Mouse (Mus musculus): ENCODE measurements at regions not wholly inside any gene's neighbourhood (a gene's known extent, or its start where the extent isn't known, plus 50 kb on each side); places are given as distances from the start of the nearest gene placed in this dataset.

DNA sequence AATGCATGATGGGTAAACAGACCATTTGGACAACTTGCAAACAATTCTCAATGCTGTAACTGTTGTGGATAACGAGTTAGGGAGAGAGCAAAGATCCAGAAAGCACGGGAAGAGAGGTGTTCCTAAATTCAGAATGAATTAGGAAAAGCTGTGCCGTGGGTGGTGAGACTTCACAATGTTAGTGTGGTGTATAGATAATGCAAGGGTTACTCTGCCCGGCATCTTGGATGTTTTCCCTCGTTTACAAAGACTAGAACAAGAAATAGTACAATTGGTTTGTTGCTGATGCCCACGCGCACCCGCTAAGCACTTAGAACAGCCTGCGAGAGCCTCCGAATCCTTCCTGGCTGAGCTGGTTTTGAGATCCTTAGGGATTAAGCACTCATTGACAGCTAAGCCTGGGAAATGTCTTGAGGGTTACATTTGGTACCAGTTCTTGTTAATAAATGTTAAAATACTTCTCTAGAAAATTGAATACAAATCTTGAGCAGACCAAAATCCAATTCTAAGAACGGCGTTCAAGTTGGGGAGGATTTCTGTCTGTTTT, 413.1 kb downstream of the Epha4 start:
- no peak for TF ChIP-seq CTCF (IDR thresholded peaks at IDR 0.05; ENCODE audit: insufficient read depth, low read length)
- TF ChIP-seq POLR2A (IDR thresholded peaks at IDR 0.05; ENCODE audit: borderline replicate concordance, extremely low read depth, low read depth, low read length): no peak
- no peak overlapping the region for H3K4me3 ChIP-seq (replicated peaks; ENCODE audit: extremely low read depth, low read depth, low read length)
- WGBS: 67% methylated on average over 12 of the region's 12 CpGs
- no peak for DNase-seq
- no peaks in the 10 kb centered on the region for H3K4me1 ChIP-seq (ENCODE audit: control insufficient read depth, insufficient read depth, low read length)

DNA sequence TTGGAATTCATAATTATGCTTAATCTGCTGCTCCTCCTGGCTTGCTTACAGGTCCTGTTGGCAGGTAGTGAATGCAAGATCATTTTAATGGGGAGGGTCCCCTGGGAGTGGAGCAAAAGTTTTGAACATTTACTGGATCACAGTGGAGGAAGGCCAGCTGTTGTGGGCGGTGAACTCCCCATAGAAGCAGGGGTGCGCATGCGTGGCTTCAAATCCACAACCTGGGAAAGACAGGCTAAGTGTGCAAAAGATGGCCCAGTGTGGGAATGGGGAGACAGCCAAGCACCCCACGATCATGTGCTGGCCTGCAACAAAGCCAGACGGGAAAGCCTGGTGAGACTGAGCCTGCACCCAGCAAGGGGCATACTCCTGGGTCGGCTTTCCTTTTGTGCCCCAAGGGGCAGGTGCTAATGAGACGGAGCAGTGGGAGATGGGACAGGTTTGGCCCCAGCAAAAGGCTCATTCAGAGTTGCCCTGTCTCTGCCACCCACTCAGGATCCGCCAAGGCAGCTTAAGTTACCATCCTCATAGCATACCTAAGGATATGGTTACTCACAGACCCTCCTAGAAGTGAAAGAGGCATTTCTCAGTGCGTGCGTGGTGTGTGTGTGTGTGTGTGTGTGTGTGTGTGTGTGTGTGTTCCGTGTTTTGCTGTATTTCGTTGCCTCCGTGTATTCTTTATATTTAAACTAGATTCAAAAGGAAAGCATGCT, 412.3 kb downstream of the Epha4 start:
- no peaks in the 10 kb centered on the region for H3K4me1 ChIP-seq (ENCODE audit: control insufficient read depth, insufficient read depth, low read length)

DNA sequence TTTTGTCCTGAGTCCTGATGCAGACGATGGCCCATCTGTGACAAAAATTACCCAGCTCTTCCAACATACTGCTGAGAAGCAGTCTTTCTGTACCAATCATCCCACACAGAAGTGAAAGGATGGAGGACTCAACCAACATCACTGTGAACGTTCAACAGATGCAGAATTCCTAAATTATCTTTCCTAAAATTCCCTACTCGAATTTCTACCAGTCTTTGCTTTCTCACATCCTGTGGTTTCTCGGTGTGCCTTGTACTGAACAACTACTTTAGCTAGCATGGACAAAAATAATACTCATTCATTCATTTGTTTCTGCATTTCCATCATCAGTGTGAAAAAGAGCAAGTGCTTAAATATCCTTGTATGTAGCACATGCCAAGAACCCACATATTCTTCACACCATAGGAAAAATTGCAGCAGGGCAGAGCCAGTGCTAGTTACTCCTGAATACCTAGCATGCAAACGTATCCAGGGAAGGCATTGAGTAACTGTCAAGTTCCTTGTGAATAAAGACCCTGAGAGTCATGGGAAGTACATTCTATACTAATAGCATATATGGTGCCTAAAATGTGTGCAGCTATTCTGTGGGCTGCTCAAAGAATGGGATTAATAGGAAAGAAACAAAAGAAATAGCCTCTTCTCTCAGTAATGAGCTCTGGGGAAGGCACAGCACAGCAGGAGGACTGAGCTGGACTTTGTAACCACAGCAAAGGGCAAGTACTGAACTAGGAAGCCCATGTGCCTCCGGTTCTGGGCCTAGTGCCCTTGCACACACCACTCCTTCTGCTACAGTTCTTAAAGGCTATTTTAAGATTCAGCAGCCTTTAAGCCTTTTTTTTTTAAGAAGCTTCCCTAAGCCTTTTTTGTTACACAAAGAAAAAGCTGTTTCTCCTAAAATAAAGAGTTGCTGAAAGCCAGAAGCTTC, 404.8 kb downstream of the Epha4 start:
- 83% methylated on average over 6 of the region's 6 CpGs for WGBS
- no peak for DNase-seq
- TF ChIP-seq CTCF (IDR thresholded peaks at IDR 0.05; ENCODE audit: insufficient read depth, low read length) (no peak), POLR2A (IDR thresholded peaks at IDR 0.05; ENCODE audit: borderline replicate concordance, extremely low read depth, low read depth, low read length) (no peak)

More for the DNA sequence above, 412.3 kb downstream of the Epha4 start:
- no peak for DNase-seq
- H3K4me3 ChIP-seq (replicated peaks; ENCODE audit: extremely low read depth, low read depth, low read length): no peak overlapping the region
- TF ChIP-seq POLR2A (IDR thresholded peaks at IDR 0.05; ENCODE audit: borderline replicate concordance, extremely low read depth, low read depth, low read length) (no peak), CTCF (IDR thresholded peaks at IDR 0.05; ENCODE audit: insufficient read depth, low read length) (no peak)
- WGBS: 77% methylated on average over 13 of the region's 13 CpGs

GRCm38 (mm10) chr1:77128411-77128810, 386.5 kb downstream of the Epha4 start:
- Histone ChIP-seq H3K4me3 (replicated peaks; ENCODE audit: extremely low read depth, low read depth, low read length) (no peak overlapping the region), H3K4me1 (ENCODE audit: control insufficient read depth, insufficient read depth, low read length) (no peaks in the 10 kb centered on the region)
- 69% methylated on average over 3 of the region's 3 CpGs for WGBS
- no peak for DNase-seq
- TF ChIP-seq CTCF (IDR thresholded peaks at IDR 0.05; ENCODE audit: insufficient read depth, low read length) (no peak), POLR2A (IDR thresholded peaks at IDR 0.05; ENCODE audit: borderline replicate concordance, extremely low read depth, low read depth, low read length) (no peak)

More for the DNA sequence above, 404.8 kb downstream of the Epha4 start:
- no peaks in the 10 kb centered on the region for H3K4me1 ChIP-seq (ENCODE audit: control insufficient read depth, insufficient read depth, low read length)
- no peak overlapping the region for H3K4me3 ChIP-seq (replicated peaks; ENCODE audit: extremely low read depth, low read depth, low read length)

GRCm38 (mm10) chr1:77137663-77138062, 377.2 kb downstream of the Epha4 start:
- no peaks in the 10 kb centered on the region for H3K4me1 ChIP-seq (ENCODE audit: control insufficient read depth, insufficient read depth, low read length)
- no peak overlapping the region for H3K4me3 ChIP-seq (replicated peaks; ENCODE audit: extremely low read depth, low read depth, low read length)
- TF ChIP-seq CTCF (IDR thresholded peaks at IDR 0.05; ENCODE audit: insufficient read depth, low read length): no peak
- no peak for TF ChIP-seq POLR2A (IDR thresholded peaks at IDR 0.05; ENCODE audit: borderline replicate concordance, extremely low read depth, low read depth, low read length)
- 74% methylated on average over 6 of the region's 6 CpGs for WGBS
- no peak for DNase-seq

GRCm38 (mm10) chr1:77140906-77141305, 374.0 kb downstream of the Epha4 start:
- DNase-seq: no peak
- WGBS: 68% methylated on average over 7 of the region's 7 CpGs
- no peaks in the 10 kb centered on the region for H3K4me1 ChIP-seq (ENCODE audit: control insufficient read depth, insufficient read depth, low read length)

DNA sequence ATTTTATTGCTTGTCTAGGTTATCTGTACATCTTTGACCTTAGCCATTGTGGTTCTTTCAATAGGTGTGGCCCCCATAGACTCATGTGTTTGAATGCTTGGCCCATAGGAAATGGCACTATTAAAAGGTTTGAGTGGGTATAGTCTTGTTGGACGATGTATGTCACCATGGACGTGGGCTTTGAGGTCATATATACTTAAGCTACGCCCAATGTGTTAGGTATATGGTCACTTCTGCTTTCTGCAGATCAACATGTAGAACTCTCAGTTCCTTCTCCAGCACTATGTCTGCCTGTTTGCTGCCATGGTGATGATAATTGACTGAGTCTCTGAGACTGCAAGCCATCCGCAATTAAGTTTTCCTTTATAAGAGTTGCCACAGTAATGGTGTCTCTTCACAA, 366.8 kb downstream of the Epha4 start:
- TF ChIP-seq CTCF (IDR thresholded peaks at IDR 0.05; ENCODE audit: insufficient read depth, low read length): no peak
- TF ChIP-seq POLR2A (IDR thresholded peaks at IDR 0.05; ENCODE audit: borderline replicate concordance, extremely low read depth, low read depth, low read length): no peak
- 94% methylated on average over 4 of the region's 4 CpGs for WGBS
- Histone ChIP-seq H3K4me1 (ENCODE audit: control insufficient read depth, insufficient read depth, low read length) (no peaks in the 10 kb centered on the region), H3K4me3 (replicated peaks; ENCODE audit: extremely low read depth, low read depth, low read length) (no peak overlapping the region)
- no peak for DNase-seq

More at GRCm38 (mm10) chr1:77140906-77141305, 374.0 kb downstream of the Epha4 start:
- no peak overlapping the region for H3K4me3 ChIP-seq (replicated peaks; ENCODE audit: extremely low read depth, low read depth, low read length)
- TF ChIP-seq POLR2A (IDR thresholded peaks at IDR 0.05; ENCODE audit: borderline replicate concordance, extremely low read depth, low read depth, low read length) (no peak), CTCF (IDR thresholded peaks at IDR 0.05; ENCODE audit: insufficient read depth, low read length) (no peak)

DNA sequence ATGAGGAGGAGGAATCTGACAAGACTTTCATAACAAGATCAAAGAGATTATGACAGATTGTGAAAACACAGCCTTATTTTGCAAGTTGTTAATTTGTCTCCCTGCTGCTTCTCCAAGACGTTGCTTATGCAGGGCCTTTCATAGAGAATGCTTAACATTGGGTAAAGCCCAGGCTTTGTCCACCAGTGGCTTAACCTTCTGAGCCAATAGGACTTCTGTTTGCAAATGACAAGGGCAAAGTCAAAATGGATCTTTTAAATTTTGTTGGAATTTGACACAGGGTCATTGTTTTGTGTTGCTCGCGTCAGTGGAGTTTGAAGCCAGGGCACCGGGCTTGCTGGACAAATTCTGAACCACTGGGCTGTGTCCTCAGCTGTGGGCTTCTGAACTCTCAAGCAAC, 346.6 kb downstream of the Epha4 start:
- DNase-seq: no peak
- Histone ChIP-seq H3K4me3 (replicated peaks; ENCODE audit: extremely low read depth, low read depth, low read length) (no peak overlapping the region), H3K4me1 (ENCODE audit: control insufficient read depth, insufficient read depth, low read length) (no peaks in the 10 kb centered on the region)
- 80% methylated on average over 4 of the region's 4 CpGs for WGBS
- TF ChIP-seq CTCF (IDR thresholded peaks at IDR 0.05; ENCODE audit: insufficient read depth, low read length) (no peak), POLR2A (IDR thresholded peaks at IDR 0.05; ENCODE audit: borderline replicate concordance, extremely low read depth, low read depth, low read length) (no peak)

DNA sequence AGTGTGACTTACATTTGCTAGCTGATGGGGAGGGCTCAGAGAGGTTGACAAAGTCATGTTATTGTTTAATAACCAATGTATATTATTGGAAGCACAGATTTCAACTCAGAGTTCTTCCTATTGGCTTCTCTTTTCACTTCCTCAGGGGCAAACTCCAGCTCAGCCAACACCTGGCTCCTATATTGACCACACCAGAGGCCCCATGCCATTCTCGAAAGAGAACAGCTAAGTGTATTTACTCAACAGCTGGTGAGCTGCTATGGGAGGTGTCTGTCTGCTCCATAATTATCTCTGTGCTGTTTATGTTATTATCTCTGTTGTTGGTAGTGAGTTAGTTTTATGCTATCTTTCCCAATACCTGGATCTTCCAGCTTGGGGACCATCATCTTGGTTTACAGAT, 342.4 kb downstream of the Epha4 start:
- 63% methylated on average over 1 of the region's 1 CpGs for WGBS

More for the DNA sequence above, 342.4 kb downstream of the Epha4 start:
- TF ChIP-seq POLR2A (IDR thresholded peaks at IDR 0.05; ENCODE audit: borderline replicate concordance, extremely low read depth, low read depth, low read length) (no peak), CTCF (IDR thresholded peaks at IDR 0.05; ENCODE audit: insufficient read depth, low read length) (no peak)
- DNase-seq: no peak
- no peak overlapping the region for H3K4me3 ChIP-seq (replicated peaks; ENCODE audit: extremely low read depth, low read depth, low read length)
- H3K4me1 ChIP-seq (ENCODE audit: control insufficient read depth, insufficient read depth, low read length): no peaks in the 10 kb centered on the region
